Mouse (Mus musculus) hindbrain, embryonic 16.5 days (tissue): ENCODE data around the gene Tstd1. TPM values are rescaled to one million over a fixed set of nuclear protein-coding genes. Genes with fewer than 3 reads are reported as not detected.

Experiments
- ATAC-seq: fragments of 200-750 bp; cut with Nextera tagmentation; 2 replicates; pipeline ENCODE4 v1.8.0; 2017; ENCODE audit warnings: moderate TSS enrichment, moderate library complexity
- H3K27ac ChIP-seq: fragments of 300-500 bp; sonication (generic); 2 replicates; pipeline ENCODE4 v1.5.1; 2014; ENCODE audit warnings: low read depth, mild to moderate bottlenecking, control low read depth, low read length, moderate library complexity
- H3K27me3 ChIP-seq: fragments of 300-500 bp; sonication (generic); replicated peaks from 2 replicates; pipeline ENCODE4 v1.6.1; 2014; ENCODE audit warnings: low read length; ENCODE audit not compliant: control insufficient read depth, insufficient read depth
- H3K36me3 ChIP-seq: fragments of 300-500 bp; sonication (generic); 2 replicates; pipeline ENCODE4 v1.6.1; 2014; ENCODE audit warnings: mild to moderate bottlenecking, low read length, moderate library complexity, mixed read lengths; ENCODE audit not compliant: control insufficient read depth, insufficient read depth
- H3K4me1 ChIP-seq: fragments of 300-500 bp; sonication (generic); 2 replicates; pipeline ENCODE4 v1.6.1; 2014; ENCODE audit warnings: low read depth, low read length; ENCODE audit not compliant: control insufficient read depth, insufficient read depth
- H3K4me2 ChIP-seq: fragments of 300-500 bp; sonication (generic); 2 replicates; pipeline ENCODE4 v1.6.1; 2014; ENCODE audit warnings: mild to moderate bottlenecking, low read length, control low read depth, moderate library complexity
- H3K4me3 ChIP-seq: fragments of 300-500 bp; sonication (generic); 2 replicates; pipeline ENCODE4 v1.5.1; 2014; ENCODE audit warnings: mild to moderate bottlenecking, low read length, control low read depth, moderate library complexity
- H3K9ac ChIP-seq: fragments of 300-500 bp; sonication (generic); 2 replicates; pipeline ENCODE4 v1.6.1; 2014; ENCODE audit warnings: low read depth, mild to moderate bottlenecking, control low read depth, low read length, moderate library complexity
- H3K9me3 ChIP-seq: fragments of 300-500 bp; sonication (generic); 2 replicates; pipeline ENCODE4 v1.6.1; 2014; ENCODE audit warnings: mild to moderate bottlenecking, low read length, moderate library complexity; ENCODE audit not compliant: control insufficient read depth
- WGBS: fragments of 180-500 bp; shearing (Covaris S2); extraction: QIAGEN DNeasy Blood & Tissue Kit; methylation state at CpG from one replicate; pipeline ENCODE4 v1.1.7; 2014; 5-methylcytosine and 5-hydroxymethylcytosine counted together
- polyA plus RNA-seq: library from polyadenylated mRNA; unstranded; fragments of >200 nt; fragmentation: Nextera tagmentation; extraction: Ambion mirVana; gene quantifications from 2 replicates; pipeline ENCODE4 v1.2.1, GENCODE M21; 2015

Gene Tstd1
- polyA plus RNA-seq, 1 experiment from 2014 or later = 6.3 TPM

DNA sequence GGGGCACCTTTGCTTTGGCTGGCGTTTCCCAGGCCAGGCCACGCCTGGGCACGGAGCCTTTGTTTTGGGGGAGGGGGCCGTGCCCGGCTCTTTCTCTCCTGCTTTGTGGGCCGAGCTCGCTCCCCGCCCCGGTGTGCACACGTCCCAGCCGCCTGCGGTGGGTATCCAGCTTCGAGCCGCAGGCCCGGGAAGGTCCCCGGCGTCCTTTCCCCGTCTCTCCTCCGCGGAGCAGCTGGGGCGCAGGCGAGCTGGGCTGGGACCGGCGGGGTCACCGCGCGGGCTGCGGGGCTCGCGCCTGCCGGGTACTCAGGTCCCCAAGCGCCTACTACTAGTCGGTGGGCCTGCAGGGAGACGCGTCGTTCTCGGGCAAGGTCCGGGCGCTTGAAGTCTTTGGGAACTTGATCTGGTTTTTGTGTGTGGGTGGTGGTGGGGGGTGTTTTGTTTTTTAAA is 7.2 kb upstream of the Tstd1 start:
- peak overlapping the region; percentile 95 for H3K4me3 ChIP-seq
- peak; percentile 88 for ATAC-seq
- peaks cover 18% of the 10 kb centered on the region for H3K4me1 ChIP-seq
- under 1% methylated on average over 31 of the region's 39 CpGs for WGBS
- peaks cover 11% of the 10 kb centered on the region for H3K36me3 ChIP-seq
- H3K9ac ChIP-seq = peak overlapping the region; percentile 93
- H3K4me2 ChIP-seq = peak overlapping the region; percentile 72
- peak overlapping the region; percentile 93 for H3K27ac ChIP-seq
- peaks cover 9% of the 10 kb centered on the region for H3K27me3 ChIP-seq
- H3K9me3 ChIP-seq = no peaks in the 10 kb centered on the region

DNA sequence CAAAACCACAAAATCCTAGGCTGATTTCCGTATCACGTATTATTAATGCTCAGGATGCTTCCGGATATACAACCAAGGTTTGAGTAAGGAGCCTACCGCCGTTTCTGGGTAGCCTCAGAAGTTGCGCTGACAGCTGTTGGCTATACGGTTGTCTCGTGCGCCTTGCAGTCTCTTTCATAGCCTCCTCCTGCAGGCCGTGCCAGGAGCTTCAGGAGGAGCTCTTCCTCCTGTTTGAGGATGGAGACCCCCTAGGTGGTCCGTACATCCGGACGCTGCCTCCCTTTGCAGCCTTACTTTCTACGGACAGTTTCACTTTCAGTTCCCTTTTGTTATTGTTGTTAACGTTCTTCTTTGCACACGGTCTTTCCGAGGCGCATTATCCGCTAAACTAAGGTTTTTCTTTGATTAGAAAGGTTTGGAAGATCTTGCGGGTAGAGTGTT is 6.7 kb upstream of the Tstd1 start:
- H3K4me2 ChIP-seq = peak overlapping the region; percentile 72

DNA sequence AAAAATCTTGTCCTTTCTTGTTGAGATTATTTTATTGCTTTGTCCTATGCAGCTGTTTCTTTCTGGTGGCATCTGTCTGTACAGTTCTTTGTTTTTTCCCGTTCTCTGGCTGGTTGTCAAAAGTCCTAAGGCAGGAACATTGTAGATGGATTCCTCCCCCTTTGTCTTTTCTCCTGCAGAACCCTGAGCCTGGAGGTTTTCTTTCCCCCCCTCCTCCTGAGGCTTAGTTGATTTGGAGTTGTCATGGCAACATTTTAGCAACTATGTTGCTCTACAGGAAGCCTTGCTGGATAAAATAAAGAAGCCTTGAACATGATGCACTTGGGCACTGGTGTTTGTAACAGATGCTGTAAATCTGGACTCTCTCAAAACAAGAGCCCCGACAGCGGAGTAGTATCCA is 6.2 kb upstream of the Tstd1 start:
- 0 out of 2 replicates have a peak, but pooled peaks have one; percentile 0 for ATAC-seq
- WGBS = 12% methylated on average over 3 of the region's 3 CpGs

More for the DNA sequence above, 6.7 kb upstream of the Tstd1 start:
- H3K4me3 ChIP-seq = peak overlapping the region; percentile 95
- peak overlapping the region; percentile 93 for H3K27ac ChIP-seq
- peak overlapping the region; percentile 93 for H3K9ac ChIP-seq
- WGBS = under 1% methylated on average over 20 of the region's 20 CpGs
- peaks cover 18% of the 10 kb centered on the region for H3K4me1 ChIP-seq
- peaks cover 9% of the 10 kb centered on the region for H3K27me3 ChIP-seq
- peaks cover 16% of the 10 kb centered on the region for H3K36me3 ChIP-seq
- peak; percentile 19; the same call in 1 of the 2 replicates for ATAC-seq
- H3K9me3 ChIP-seq = no peaks in the 10 kb centered on the region

GRCm38 (mm10) chr1:171413608-171414007 is 5.1 kb upstream of the Tstd1 start:
- Histone ChIP-seq H3K4me2 (peak overlapping the region; percentile 72), H3K4me1 (peaks cover 18% of the 10 kb centered on the region), H3K36me3 (peaks cover 27% of the 10 kb centered on the region), H3K27ac (no peak overlapping the region), H3K27me3 (peaks cover 7% of the 10 kb centered on the region), H3K4me3 (no peak overlapping the region), H3K9me3 (no peaks in the 10 kb centered on the region), H3K9ac (no peak overlapping the region)
- WGBS = 66% methylated on average over 8 of the region's 8 CpGs
- no peak for ATAC-seq

More for the DNA sequence above, 6.2 kb upstream of the Tstd1 start:
- H3K36me3 ChIP-seq = peaks cover 20% of the 10 kb centered on the region
- peak overlapping the region; percentile 93 for H3K9ac ChIP-seq
- H3K27ac ChIP-seq = peak overlapping the region; percentile 93
- H3K4me3 ChIP-seq = peak overlapping the region; percentile 95
- H3K27me3 ChIP-seq = peaks cover 9% of the 10 kb centered on the region
- H3K4me1 ChIP-seq = peaks cover 18% of the 10 kb centered on the region
- H3K9me3 ChIP-seq = no peaks in the 10 kb centered on the region
- peak overlapping the region; percentile 72 for H3K4me2 ChIP-seq

DNA sequence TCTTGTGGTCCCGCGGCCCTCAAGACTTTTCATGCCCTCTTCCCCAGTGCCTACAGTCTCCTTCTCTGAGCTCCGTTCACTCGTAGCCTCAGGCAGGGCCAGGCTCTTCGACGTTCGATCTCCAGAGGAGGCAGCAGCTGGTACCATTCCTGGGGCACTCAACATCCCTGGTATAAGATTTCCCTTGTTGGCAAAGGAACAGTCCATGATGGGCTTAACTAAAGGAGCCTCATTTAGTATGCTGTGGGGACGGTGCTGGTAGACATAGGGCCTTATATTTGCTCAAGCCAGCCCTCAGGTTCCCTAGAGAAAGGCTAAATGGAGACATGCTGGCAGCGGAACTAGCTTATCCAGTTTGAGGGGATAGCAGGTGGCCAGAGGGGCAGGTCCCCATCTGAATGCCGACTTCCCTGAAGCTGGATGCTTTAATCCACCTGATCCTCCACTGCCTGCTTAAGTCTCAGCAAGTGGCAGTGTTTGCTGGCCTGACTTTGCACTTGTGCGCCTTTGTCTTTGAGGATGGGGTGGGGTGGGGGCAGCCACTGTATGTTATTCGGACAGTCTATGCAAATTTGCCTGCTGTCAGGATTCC is 715 bp downstream of the Tstd1 start:
- peak; percentile 66 for ATAC-seq
- 45% methylated on average over 12 of the region's 12 CpGs for WGBS
- H3K4me1 ChIP-seq = peaks cover under 1% of the 10 kb centered on the region
- H3K36me3 ChIP-seq = peaks cover 34% of the 10 kb centered on the region
- H3K27me3 ChIP-seq = no peaks in the 10 kb centered on the region
- no peak overlapping the region for H3K4me2 ChIP-seq
- 0 out of 2 replicates have a peak overlapping the region, but pooled peaks have one; percentile 44 for H3K27ac ChIP-seq
- no peak overlapping the region for H3K4me3 ChIP-seq
- no peaks in the 10 kb centered on the region for H3K9me3 ChIP-seq
- peak overlapping the region; percentile 19; the same call in 1 of the 2 replicates for H3K9ac ChIP-seq

DNA sequence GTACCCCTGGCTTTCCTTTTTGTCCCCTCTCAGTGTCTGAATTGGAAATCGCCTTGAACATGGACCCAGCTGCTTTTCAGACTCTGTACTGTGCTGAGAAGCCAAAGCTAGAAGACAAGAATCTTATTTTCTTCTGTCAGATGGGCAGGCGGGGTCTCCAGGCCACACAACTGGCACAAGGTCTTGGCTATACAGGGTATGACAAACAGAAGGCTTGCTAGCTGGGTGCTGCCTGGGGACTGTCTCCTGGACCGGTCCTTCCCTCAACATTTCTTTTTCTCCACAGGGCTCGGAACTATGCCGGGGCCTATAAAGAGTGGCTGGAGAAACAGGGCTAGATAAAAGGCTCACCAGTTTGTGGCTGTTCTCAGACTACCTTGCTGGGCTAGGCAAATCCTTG is 1.2 kb downstream of the Tstd1 start:
- 61% methylated on average over 5 of the region's 5 CpGs for WGBS
- H3K4me3 ChIP-seq = no peak overlapping the region
- no peaks in the 10 kb centered on the region for H3K27me3 ChIP-seq
- H3K27ac ChIP-seq = 0 out of 2 replicates have a peak overlapping the region, but pooled peaks have one; percentile 44
- H3K36me3 ChIP-seq = peaks cover 34% of the 10 kb centered on the region
- H3K9ac ChIP-seq = no peak overlapping the region
- H3K4me2 ChIP-seq = no peak overlapping the region
- ATAC-seq = peak; percentile 40
- no peaks in the 10 kb centered on the region for H3K4me1 ChIP-seq
- no peaks in the 10 kb centered on the region for H3K9me3 ChIP-seq

- Histone ChIP-seq H3K27ac (no peak overlapping the region), H3K36me3 (peaks cover 14% of the 10 kb centered on the region), H3K4me2 (no peak overlapping the region), H3K9me3 (no peaks in the 10 kb centered on the region), H3K27me3 (no peaks in the 10 kb centered on the region), H3K4me3 (no peak overlapping the region), H3K4me1 (no peaks in the 10 kb centered on the region), H3K9ac (no peak overlapping the region)
- ATAC-seq = no peak
- 88% methylated on average over 8 of the region's 8 CpGs for WGBS
These were observed 3.9 kb downstream of the Tstd1 start for GRCm38 (mm10) chr1:171422504-171423095.

DNA sequence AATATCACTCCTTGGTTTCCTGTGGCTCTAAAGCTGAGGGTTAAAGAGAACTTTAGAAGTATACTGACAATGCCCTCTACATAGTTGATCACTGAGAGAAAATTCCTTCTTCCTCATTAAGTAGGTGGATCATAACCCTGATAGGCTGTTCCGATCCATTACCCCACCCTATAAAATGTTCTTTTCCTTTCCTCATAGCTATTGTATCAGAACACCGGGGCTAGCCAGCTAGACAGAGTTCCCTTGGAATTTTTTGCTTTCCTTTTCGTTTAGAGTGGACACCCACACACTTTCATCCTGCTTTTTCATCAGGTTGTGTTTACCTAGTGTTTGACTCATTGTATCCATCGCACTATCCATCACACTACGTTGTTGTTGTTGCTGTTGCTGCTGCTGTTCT is 6.0 kb downstream of the Tstd1 start:
- Histone ChIP-seq H3K4me3 (no peak overlapping the region), H3K36me3 (peaks cover 2% of the 10 kb centered on the region; the same call in 1 of the 2 replicates), H3K27me3 (no peaks in the 10 kb centered on the region), H3K9me3 (0 out of 2 replicates have a peak, but pooled peaks cover 3% of the 10 kb centered on the region), H3K4me2 (no peak overlapping the region), H3K27ac (no peak overlapping the region), H3K4me1 (no peaks in the 10 kb centered on the region), H3K9ac (no peak overlapping the region)
- ATAC-seq = no peak
- 76% methylated on average over 5 of the region's 5 CpGs for WGBS

DNA sequence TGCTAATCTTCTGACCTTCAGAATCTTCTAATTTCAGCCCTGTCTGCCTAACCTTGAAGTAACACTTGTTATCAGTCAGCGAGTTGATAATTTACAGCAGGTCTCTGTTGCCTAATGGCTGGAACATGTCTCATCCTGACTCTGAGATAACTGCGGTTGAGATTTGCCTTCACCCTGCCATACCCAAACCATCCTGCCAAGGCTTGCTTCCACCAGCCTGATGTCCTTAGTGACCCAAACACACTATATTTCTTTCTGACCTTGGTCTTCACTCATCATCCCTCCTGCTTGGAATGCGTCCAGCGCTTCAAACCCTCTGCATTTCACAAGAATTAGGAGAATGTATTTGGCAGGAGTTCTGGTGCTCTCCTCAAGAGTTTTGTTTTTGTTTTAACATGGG is 6.5 kb downstream of the Tstd1 start:
- no peak overlapping the region for H3K9ac ChIP-seq
- H3K27me3 ChIP-seq = no peaks in the 10 kb centered on the region
- no peaks in the 10 kb centered on the region for H3K4me1 ChIP-seq
- ATAC-seq = no peak
- no peak overlapping the region for H3K4me2 ChIP-seq
- no peak overlapping the region for H3K4me3 ChIP-seq
- 72% methylated on average over 4 of the region's 4 CpGs for WGBS
- H3K9me3 ChIP-seq = 0 out of 2 replicates have a peak, but pooled peaks cover 3% of the 10 kb centered on the region
- H3K27ac ChIP-seq = no peak overlapping the region
- no peaks in the 10 kb centered on the region; the same call in 1 of the 2 replicates for H3K36me3 ChIP-seq
